Mouse (Mus musculus): ENCODE measurements around the gene Ccser2. TPM values are rescaled to one million over a fixed set of nuclear protein-coding genes. Genes with fewer than 3 reads are reported as not detected.

The Ccser2 gene
- polyA plus RNA-seq, 1 experiment, result 12.3 TPM

DNA sequence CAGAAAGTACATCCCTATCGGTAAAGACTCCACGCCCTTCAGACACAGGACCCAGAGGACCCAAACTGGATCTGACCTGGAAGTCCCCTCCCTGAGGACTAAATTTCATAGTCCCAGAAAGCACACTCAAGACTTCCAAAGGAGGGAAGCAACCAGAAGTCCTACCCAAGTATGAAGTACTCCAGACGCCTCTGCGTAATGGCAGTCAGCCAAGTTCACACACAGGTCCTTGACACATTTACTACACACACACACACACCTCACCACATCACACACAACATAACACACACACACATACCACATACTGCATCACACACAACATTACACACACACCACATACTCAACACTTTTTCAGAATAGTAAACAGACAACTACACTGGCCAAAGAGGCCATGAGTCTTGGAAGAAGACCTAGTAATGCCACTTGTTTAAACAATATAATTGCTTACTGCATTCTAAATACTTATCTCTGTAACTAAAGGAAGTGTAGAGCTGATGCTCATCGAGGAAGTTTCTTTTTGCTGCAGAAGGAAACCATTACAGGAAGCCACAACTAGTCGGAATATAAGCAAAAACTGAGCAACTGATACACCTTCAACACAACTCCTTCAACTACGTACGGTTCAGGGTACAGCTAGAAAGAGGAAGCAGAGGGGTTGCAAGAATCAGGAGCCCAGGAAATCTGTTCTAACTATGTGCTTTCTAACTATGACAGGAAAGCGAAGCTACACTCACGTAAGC, 15.7 kb downstream of the Ccser2 start:
- no peak for TF ChIP-seq POLR2A (IDR thresholded peaks at IDR 0.05; ENCODE audit: borderline replicate concordance, low read depth, low read length)
- H3K27ac ChIP-seq (ENCODE audit: insufficient read depth, low read depth, low read length), result no peak overlapping the region
- no peak overlapping the region for H3K4me3 ChIP-seq (ENCODE audit: insufficient read depth, low read length)

DNA sequence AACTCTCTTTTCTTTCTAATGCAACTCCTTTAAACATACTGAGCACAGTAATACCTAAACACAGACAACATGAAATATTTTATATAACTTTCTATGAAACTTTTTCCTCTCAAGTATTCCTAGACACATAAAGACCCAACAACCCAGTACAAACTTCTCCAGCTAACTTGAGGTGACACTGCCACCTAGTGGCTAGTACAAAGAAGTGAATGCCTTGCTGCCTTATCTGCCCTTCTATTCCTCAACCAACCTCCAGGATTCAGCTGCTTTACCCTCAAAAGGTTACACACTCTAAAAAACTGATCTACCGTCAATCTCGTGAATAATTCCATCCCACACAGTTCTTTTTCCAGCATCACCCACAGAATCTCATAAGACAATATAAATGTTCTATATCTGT, 16.4 kb downstream of the Ccser2 start:
- H3K27ac ChIP-seq (ENCODE audit: insufficient read depth, low read depth, low read length), result no peak overlapping the region
- TF ChIP-seq POLR2A (IDR thresholded peaks at IDR 0.05; ENCODE audit: borderline replicate concordance, low read depth, low read length) (no peak), CTCF (IDR thresholded peaks at IDR 0.05; ENCODE audit: low read depth, low read length) (no peak)
- no peak overlapping the region for H3K4me3 ChIP-seq (ENCODE audit: insufficient read depth, low read length)
- H3K4me1 ChIP-seq (ENCODE audit: control insufficient read depth, insufficient read depth, low read length), result peaks cover 14% of the 10 kb centered on the region

More for the DNA sequence above, 15.7 kb downstream of the Ccser2 start:
- H3K4me1 ChIP-seq (ENCODE audit: control insufficient read depth, insufficient read depth, low read length), result peaks cover 14% of the 10 kb centered on the region

DNA sequence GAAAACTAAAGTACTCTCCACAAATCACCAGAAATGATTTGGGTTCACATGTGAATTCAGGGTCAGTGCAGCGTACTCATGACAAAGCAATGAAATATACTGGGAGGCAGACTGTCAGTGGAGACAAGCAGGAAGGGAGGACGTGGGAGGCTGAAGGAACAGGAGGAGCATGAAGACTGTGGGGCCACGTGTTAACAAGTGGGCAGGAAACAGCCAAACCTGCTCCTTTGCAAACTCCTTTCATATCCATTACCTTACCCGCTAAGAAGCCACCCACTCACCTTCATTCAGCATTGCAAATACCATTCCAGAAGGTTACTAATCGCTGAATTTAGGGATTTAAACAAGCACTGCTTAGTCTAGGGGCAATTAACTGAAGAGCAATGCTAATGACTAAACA, 25.9 kb downstream of the Ccser2 start:
- Histone ChIP-seq H3K27ac (ENCODE audit: insufficient read depth, low read depth, low read length) (no peak overlapping the region), H3K4me3 (ENCODE audit: insufficient read depth, low read length) (no peak overlapping the region), H3K4me1 (ENCODE audit: control insufficient read depth, insufficient read depth, low read length) (no peaks in the 10 kb centered on the region)
- TF ChIP-seq CTCF (IDR thresholded peaks at IDR 0.05; ENCODE audit: low read depth, low read length) (no peak), POLR2A (IDR thresholded peaks at IDR 0.05; ENCODE audit: borderline replicate concordance, low read depth, low read length) (no peak)

DNA sequence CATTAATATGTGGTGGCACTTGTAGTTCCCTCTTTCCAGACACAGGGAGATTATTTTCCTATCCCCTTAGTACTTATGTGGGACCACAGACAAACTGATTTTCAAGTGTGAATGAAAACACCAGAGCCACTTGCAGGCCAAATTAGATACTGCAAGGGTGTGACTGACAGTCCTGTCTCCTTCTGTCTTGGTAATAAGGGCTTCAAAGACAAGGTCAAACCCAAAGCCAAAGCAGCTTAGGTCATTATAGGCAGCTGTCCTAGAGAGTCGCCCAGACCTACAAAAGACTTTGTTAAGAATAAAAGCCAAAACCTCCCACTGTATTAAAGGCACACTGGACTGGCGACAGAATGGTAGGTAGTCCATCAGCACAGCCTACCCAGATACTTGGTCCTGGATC, 30.6 kb downstream of the Ccser2 start:
- Histone ChIP-seq H3K4me3 (ENCODE audit: insufficient read depth, low read length) (no peak overlapping the region), H3K27ac (ENCODE audit: insufficient read depth, low read depth, low read length) (no peak overlapping the region), H3K4me1 (ENCODE audit: control insufficient read depth, insufficient read depth, low read length) (peaks cover 6% of the 10 kb centered on the region)
- TF ChIP-seq POLR2A (IDR thresholded peaks at IDR 0.05; ENCODE audit: borderline replicate concordance, low read depth, low read length) (no peak), CTCF (IDR thresholded peaks at IDR 0.05; ENCODE audit: low read depth, low read length) (no peak)

DNA sequence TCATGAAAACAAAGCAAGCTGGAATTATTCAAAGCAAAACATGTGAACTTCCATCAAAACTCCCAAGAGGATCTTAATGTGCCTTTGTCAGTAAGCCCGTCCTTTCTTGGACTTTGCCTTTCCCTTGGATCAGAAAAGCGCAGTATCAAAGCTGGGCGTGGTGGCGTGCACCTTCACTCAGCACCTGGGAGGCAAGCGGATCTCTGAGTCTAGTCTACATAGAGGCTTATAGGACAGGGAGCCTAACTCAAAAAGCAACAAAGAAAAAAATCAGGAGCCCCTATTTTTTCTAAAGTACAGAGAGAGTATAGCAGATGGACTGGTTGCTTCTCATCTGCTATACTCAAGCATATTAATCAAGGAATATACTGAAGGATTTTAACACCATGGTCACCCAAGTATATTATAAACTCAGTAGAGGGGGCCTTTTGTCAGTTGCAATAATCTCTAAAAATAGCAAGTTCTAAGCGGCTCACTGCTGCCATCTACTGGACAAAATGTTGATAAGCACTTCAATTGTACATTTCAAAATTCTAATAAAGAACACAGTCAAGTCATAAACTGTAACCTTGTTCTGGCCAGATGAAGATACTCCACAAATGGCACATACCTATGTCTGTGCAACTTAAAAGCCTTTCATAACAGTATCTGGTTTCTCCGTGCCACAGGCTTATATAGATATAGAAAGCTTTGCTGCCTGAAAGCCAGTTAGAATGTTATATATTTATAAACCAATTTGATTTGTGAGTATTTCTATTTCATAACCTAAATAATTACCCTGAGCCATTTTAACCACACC, 31.3 kb downstream of the Ccser2 start:
- Histone ChIP-seq H3K4me3 (ENCODE audit: insufficient read depth, low read length) (no peak overlapping the region), H3K27ac (ENCODE audit: insufficient read depth, low read depth, low read length) (no peak overlapping the region), H3K4me1 (ENCODE audit: control insufficient read depth, insufficient read depth, low read length) (peaks cover 12% of the 10 kb centered on the region)
- no peak for TF ChIP-seq CTCF (IDR thresholded peaks at IDR 0.05; ENCODE audit: low read depth, low read length)
- no peak for TF ChIP-seq POLR2A (IDR thresholded peaks at IDR 0.05; ENCODE audit: borderline replicate concordance, low read depth, low read length)

DNA sequence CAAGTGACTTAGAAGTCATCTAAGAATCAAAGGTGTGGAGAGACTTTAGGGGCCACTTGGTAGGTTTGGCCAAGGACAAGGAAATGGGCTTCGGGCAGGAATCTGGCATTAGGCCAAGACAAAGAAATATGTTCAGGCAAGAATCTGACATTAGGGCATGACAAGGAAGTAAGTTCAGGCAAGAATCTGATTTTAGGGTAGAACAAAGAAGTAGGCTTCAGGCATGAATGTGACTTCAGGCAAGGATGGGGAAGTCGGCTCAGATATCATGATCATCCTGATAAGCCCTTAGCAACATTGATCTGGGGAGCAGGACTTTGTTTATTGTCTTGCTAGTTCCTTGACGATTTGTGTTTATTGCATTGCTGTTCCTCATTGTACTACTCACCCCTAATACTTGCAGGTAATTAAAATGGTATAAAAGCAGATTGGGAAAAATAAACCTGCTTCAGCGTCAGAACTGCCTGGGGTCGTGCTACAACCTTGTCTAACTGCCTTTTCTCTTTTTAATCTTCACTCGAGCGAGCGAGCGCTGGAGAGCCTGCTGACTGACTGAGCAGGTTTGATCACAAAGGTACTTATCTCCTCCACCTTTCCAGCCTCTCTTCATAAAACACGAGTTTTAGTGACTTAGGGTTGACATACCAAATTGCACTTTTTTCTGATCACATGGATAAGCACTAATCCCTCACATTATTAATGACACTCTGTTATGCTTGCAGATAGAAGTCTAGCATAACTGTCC, 35.8 kb downstream of the Ccser2 start:
- Histone ChIP-seq H3K4me3 (ENCODE audit: insufficient read depth, low read length) (no peak overlapping the region), H3K27ac (ENCODE audit: insufficient read depth, low read depth, low read length) (no peak overlapping the region), H3K4me1 (ENCODE audit: control insufficient read depth, insufficient read depth, low read length) (peaks cover 17% of the 10 kb centered on the region)
- no peak for TF ChIP-seq POLR2A (IDR thresholded peaks at IDR 0.05; ENCODE audit: borderline replicate concordance, low read depth, low read length)

DNA sequence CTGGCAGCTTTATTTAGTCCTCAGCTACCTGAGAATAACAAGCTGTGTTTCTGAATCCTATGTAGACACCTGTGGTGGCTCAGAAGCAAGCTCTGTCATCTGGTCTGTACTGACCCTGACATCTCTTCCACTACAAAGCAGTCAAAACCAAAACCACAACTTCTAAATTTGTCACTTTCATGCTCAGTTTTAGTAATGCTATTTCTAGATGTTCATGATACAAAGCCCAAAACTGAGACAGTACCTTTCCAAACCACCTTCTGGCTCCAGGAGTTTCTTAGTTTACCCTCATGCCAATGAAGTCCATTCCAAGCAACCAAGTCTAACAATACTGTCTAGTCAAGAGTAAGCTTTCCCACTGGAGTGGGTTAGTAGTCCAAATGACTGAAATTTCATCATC, 36.5 kb downstream of the Ccser2 start:
- H3K4me1 ChIP-seq (ENCODE audit: control insufficient read depth, insufficient read depth, low read length), result peaks cover 17% of the 10 kb centered on the region
- H3K4me3 ChIP-seq (ENCODE audit: insufficient read depth, low read length), result no peak overlapping the region
- no peak overlapping the region for H3K27ac ChIP-seq (ENCODE audit: insufficient read depth, low read depth, low read length)
- TF ChIP-seq POLR2A (IDR thresholded peaks at IDR 0.05; ENCODE audit: borderline replicate concordance, low read depth, low read length), result no peak
- no peak for TF ChIP-seq CTCF (IDR thresholded peaks at IDR 0.05; ENCODE audit: low read depth, low read length)

DNA sequence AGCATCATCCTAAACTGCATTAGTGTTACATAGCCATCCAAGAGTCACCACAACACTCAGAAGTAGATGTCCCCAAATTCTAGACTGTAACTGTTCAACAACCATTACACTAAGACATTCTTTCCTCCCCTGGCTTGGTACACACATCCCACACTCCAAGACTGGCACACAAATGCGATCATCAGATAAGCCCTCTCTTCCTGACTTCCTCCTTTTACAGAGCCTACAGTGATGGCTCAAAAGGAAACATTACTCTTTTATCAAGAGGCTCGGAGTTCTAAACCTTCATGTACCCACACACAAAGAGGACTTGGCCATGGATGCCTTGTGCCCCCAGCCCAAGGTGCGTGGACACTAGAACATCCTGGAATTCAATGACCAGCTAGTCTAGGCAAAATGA, 45.2 kb downstream of the Ccser2 start:
- H3K4me3 ChIP-seq (ENCODE audit: insufficient read depth, low read length), result no peak overlapping the region
- H3K27ac ChIP-seq (ENCODE audit: insufficient read depth, low read depth, low read length), result no peak overlapping the region
- H3K4me1 ChIP-seq (ENCODE audit: control insufficient read depth, insufficient read depth, low read length), result no peaks in the 10 kb centered on the region
- TF ChIP-seq CTCF (IDR thresholded peaks at IDR 0.05; ENCODE audit: low read depth, low read length) (no peak), POLR2A (IDR thresholded peaks at IDR 0.05; ENCODE audit: borderline replicate concordance, low read depth, low read length) (no peak)

DNA sequence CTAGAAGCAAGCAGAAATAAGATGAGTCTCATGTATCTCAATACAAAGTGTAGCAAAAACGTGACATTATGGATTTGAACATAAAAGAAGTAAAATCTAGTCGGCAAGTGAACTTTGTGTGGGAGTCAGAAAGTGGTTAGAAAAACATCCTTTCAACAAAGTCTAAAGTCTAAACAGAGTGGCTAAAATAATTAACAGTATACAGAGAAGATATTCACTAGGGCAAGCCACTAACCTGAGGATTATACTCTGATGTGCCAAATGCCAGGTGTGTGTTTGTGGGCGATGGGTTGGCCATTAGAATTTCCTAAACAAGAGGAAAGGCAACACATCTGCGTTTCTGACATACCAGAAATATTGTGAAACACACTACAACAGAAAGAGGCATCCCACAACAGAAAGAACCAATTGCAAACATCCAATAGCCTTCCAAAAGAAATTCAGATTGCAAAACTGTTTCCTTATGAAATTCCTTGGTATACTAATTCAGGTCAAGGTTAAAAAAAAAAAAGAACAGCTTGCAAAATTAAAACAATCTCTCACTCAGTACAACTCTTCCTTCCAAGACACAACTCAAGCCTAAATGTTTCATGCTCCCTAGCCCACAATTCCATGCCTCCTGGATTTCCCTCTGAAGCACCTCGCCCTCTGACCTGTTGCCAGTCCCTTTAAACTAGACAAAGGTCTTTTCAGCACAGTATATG, 47.1 kb downstream of the Ccser2 start:
- TF ChIP-seq CTCF (IDR thresholded peaks at IDR 0.05; ENCODE audit: low read depth, low read length), result no peak
- TF ChIP-seq POLR2A (IDR thresholded peaks at IDR 0.05; ENCODE audit: borderline replicate concordance, low read depth, low read length), result no peak
- Histone ChIP-seq H3K4me3 (ENCODE audit: insufficient read depth, low read length) (no peak overlapping the region), H3K27ac (ENCODE audit: insufficient read depth, low read depth, low read length) (no peak overlapping the region), H3K4me1 (ENCODE audit: control insufficient read depth, insufficient read depth, low read length) (no peaks in the 10 kb centered on the region)
